Mouse (Mus musculus): ENCODE measurements around the gene Phf2. TPM values are rescaled to one million over a fixed set of nuclear protein-coding genes. Genes with fewer than 3 reads are reported as not detected.

Phf2 gene
- polyA plus RNA-seq, 1 experiment: 21.5 TPM

GRCm38 (mm10) chr13:48830528-48831250, 40.2 kb downstream of the Phf2 start:
- H3K4me2 ChIP-seq (ENCODE audit: low read depth): no peak overlapping the region
- TF ChIP-seq MYOD1 (IDR thresholded peaks at IDR 0.05; ENCODE audit: control insufficient read depth in 1 of 3, insufficient read length in 2 of 3, low read depth in 2 of 3): no peak
- TF ChIP-seq CEBPB (IDR thresholded peaks at IDR 0.05; ENCODE audit: insufficient read depth, poor library complexity, severe bottlenecking): no peak
- no peak for TF ChIP-seq SRF (IDR thresholded peaks at IDR 0.05; ENCODE audit: control insufficient read depth, insufficient read length, low read depth)
- TF ChIP-seq POLR2AphosphoS2 (IDR thresholded peaks at IDR 0.05; ENCODE audit: insufficient read length, low read depth): no peak
- no peak overlapping the region for H3ac ChIP-seq (ENCODE audit: control insufficient read depth, insufficient read length)
- no peaks in the 10 kb centered on the region for H3K27me3 ChIP-seq (ENCODE audit: control insufficient read depth, insufficient read depth, insufficient read length)
- H3K4me3 ChIP-seq: no peak overlapping the region
- peaks cover 7% of the 10 kb centered on the region for H3K36me3 ChIP-seq (ENCODE audit: control insufficient read depth, insufficient read depth)
- peaks cover 7% of the 10 kb centered on the region for H3K79me2 ChIP-seq (ENCODE audit: control insufficient read depth, insufficient read depth)

GRCm38 (mm10) chr13:48829780-48830179, 41.1 kb downstream of the Phf2 start:
- no peak overlapping the region for H3K4me2 ChIP-seq (ENCODE audit: low read depth)
- no peak overlapping the region for H3K4me3 ChIP-seq
- TF ChIP-seq CEBPB (IDR thresholded peaks at IDR 0.05; ENCODE audit: insufficient read depth, poor library complexity, severe bottlenecking) (no peak), TCF12 (IDR thresholded peaks at IDR 0.05; ENCODE audit: insufficient read depth, poor library complexity, severe bottlenecking) (no peak), SRF (IDR thresholded peaks at IDR 0.05; ENCODE audit: control insufficient read depth, insufficient read length, low read depth) (no peak), REST (IDR thresholded peaks at IDR 0.05; ENCODE audit: insufficient read depth, insufficient read length) (no peak), USF1 (IDR thresholded peaks at IDR 0.05; ENCODE audit: low read depth) (no peak), POLR2AphosphoS2 (IDR thresholded peaks at IDR 0.05; ENCODE audit: insufficient read length, low read depth) (no peak), MYOG (IDR thresholded peaks at IDR 0.05; ENCODE audit: control insufficient read depth in 1 of 3, insufficient read depth in 1 of 3, insufficient read length in 2 of 3, low read depth in 2 of 3) (no peak), MAX (IDR thresholded peaks at IDR 0.05; ENCODE audit: low read depth) (no peak), TCF3 (IDR thresholded peaks at IDR 0.05; ENCODE audit: insufficient read length, low read depth) (no peak), E2F4 (IDR thresholded peaks at IDR 0.05; ENCODE audit: insufficient read depth) (no peak), POLR2A (IDR thresholded peaks at IDR 0.05; ENCODE audit: insufficient read length, low read depth) (no peak), MYOD1 (IDR thresholded peaks at IDR 0.05; ENCODE audit: control insufficient read depth in 1 of 3, insufficient read length in 2 of 3, low read depth in 2 of 3) (no peak)
- peaks cover 13% of the 10 kb centered on the region for H3K36me3 ChIP-seq (ENCODE audit: control insufficient read depth, insufficient read depth)
- no peaks in the 10 kb centered on the region for H3K79me2 ChIP-seq (ENCODE audit: control insufficient read depth, insufficient read depth)
- no peak overlapping the region for H3ac ChIP-seq (ENCODE audit: control insufficient read depth, insufficient read length)
- H3K27me3 ChIP-seq (ENCODE audit: control insufficient read depth, insufficient read depth, insufficient read length): no peaks in the 10 kb centered on the region

- H3K79me2 ChIP-seq (ENCODE audit: control insufficient read depth, insufficient read depth): no peaks in the 10 kb centered on the region
- H3K27me3 ChIP-seq (ENCODE audit: control insufficient read depth, insufficient read depth, insufficient read length): no peaks in the 10 kb centered on the region
- H3ac ChIP-seq (ENCODE audit: control insufficient read depth, insufficient read length): no peak overlapping the region
- H3K4me2 ChIP-seq (ENCODE audit: low read depth): no peak overlapping the region
- no peak for TF ChIP-seq TCF3 (IDR thresholded peaks at IDR 0.05; ENCODE audit: insufficient read length, low read depth)
- no peak for TF ChIP-seq E2F4 (IDR thresholded peaks at IDR 0.05; ENCODE audit: insufficient read depth)
- TF ChIP-seq MYOD1 (IDR thresholded peaks at IDR 0.05; ENCODE audit: control insufficient read depth in 1 of 3, insufficient read length in 2 of 3, low read depth in 2 of 3): no peak
- no peak for TF ChIP-seq SRF (IDR thresholded peaks at IDR 0.05; ENCODE audit: control insufficient read depth, insufficient read length, low read depth)
- TF ChIP-seq MYOG (IDR thresholded peaks at IDR 0.05; ENCODE audit: control insufficient read depth in 1 of 3, insufficient read depth in 1 of 3, insufficient read length in 2 of 3, low read depth in 2 of 3): no peak
- no peak for TF ChIP-seq MAX (IDR thresholded peaks at IDR 0.05; ENCODE audit: low read depth)
- no peak for TF ChIP-seq POLR2AphosphoS2 (IDR thresholded peaks at IDR 0.05; ENCODE audit: insufficient read length, low read depth)
- TF ChIP-seq POLR2A (IDR thresholded peaks at IDR 0.05; ENCODE audit: insufficient read length, low read depth): no peak
- TF ChIP-seq USF1 (IDR thresholded peaks at IDR 0.05; ENCODE audit: low read depth): no peak
- TF ChIP-seq CEBPB (IDR thresholded peaks at IDR 0.05; ENCODE audit: insufficient read depth, poor library complexity, severe bottlenecking): no peak
- no peak for TF ChIP-seq TCF12 (IDR thresholded peaks at IDR 0.05; ENCODE audit: insufficient read depth, poor library complexity, severe bottlenecking)
- no peak for TF ChIP-seq REST (IDR thresholded peaks at IDR 0.05; ENCODE audit: insufficient read depth, insufficient read length)
- no peak overlapping the region for H3K4me3 ChIP-seq
- H3K36me3 ChIP-seq (ENCODE audit: control insufficient read depth, insufficient read depth): peaks cover 13% of the 10 kb centered on the region
Measured at GRCm38 (mm10) chr13:48822871-48823270, 48.0 kb downstream of the Phf2 start.

- Histone ChIP-seq H3K36me3 (ENCODE audit: control insufficient read depth, insufficient read depth) (peaks cover 9% of the 10 kb centered on the region), H3K4me3 (no peak overlapping the region), H3ac (ENCODE audit: control insufficient read depth, insufficient read length) (no peak overlapping the region), H3K27me3 (ENCODE audit: control insufficient read depth, insufficient read depth, insufficient read length) (no peaks in the 10 kb centered on the region), H3K79me2 (ENCODE audit: control insufficient read depth, insufficient read depth) (no peaks in the 10 kb centered on the region), H3K4me2 (ENCODE audit: low read depth) (no peak overlapping the region)
- TF ChIP-seq CEBPB (IDR thresholded peaks at IDR 0.05; ENCODE audit: insufficient read depth, poor library complexity, severe bottlenecking) (no peak), REST (IDR thresholded peaks at IDR 0.05; ENCODE audit: insufficient read depth, insufficient read length) (no peak), E2F4 (IDR thresholded peaks at IDR 0.05; ENCODE audit: insufficient read depth) (no peak), MAX (IDR thresholded peaks at IDR 0.05; ENCODE audit: low read depth) (no peak), USF1 (IDR thresholded peaks at IDR 0.05; ENCODE audit: low read depth) (no peak), MYOD1 (IDR thresholded peaks at IDR 0.05; ENCODE audit: control insufficient read depth in 1 of 3, insufficient read length in 2 of 3, low read depth in 2 of 3) (no peak), TCF12 (IDR thresholded peaks at IDR 0.05; ENCODE audit: insufficient read depth, poor library complexity, severe bottlenecking) (no peak), MYOG (IDR thresholded peaks at IDR 0.05; ENCODE audit: control insufficient read depth in 1 of 3, insufficient read depth in 1 of 3, insufficient read length in 2 of 3, low read depth in 2 of 3) (no peak), SRF (IDR thresholded peaks at IDR 0.05; ENCODE audit: control insufficient read depth, insufficient read length, low read depth) (no peak), POLR2A (IDR thresholded peaks at IDR 0.05; ENCODE audit: insufficient read length, low read depth) (no peak), POLR2AphosphoS2 (IDR thresholded peaks at IDR 0.05; ENCODE audit: insufficient read length, low read depth) (no peak), TCF3 (IDR thresholded peaks at IDR 0.05; ENCODE audit: insufficient read length, low read depth) (no peak)
Measured at GRCm38 (mm10) chr13:48822288-48822687, 48.6 kb downstream of the Phf2 start.
